Mouse (Mus musculus): ENCODE measurements around the gene Tpcn2.

GRCm38 (mm10) chr7:145196340-145196739 is 87.5 kb downstream of the Tpcn2 start:
- no peak for TF ChIP-seq CTCF (IDR thresholded peaks at IDR 0.05; ENCODE audit: control insufficient read depth, insufficient read depth, low read length)
- no peak for TF ChIP-seq POLR2A (IDR thresholded peaks at IDR 0.05; ENCODE audit: borderline replicate concordance, control insufficient read depth, low read depth, low read length)

Data from bone marrow, adult 2 months (tissue).